Mouse (Mus musculus) right cerebral cortex, postnatal 25 days (tissue): ENCODE results near the gene Tpo.

ENCODE experiments used
- DNase-seq: peaks from one replicate; pipeline ENCODE4 v3.0.0; 2022

The Tpo gene

GRCm38 (mm10) chr12:30008741-30009140 lies 123.7 kb downstream of the Tpo start:
- no peak for DNase-seq

DNA sequence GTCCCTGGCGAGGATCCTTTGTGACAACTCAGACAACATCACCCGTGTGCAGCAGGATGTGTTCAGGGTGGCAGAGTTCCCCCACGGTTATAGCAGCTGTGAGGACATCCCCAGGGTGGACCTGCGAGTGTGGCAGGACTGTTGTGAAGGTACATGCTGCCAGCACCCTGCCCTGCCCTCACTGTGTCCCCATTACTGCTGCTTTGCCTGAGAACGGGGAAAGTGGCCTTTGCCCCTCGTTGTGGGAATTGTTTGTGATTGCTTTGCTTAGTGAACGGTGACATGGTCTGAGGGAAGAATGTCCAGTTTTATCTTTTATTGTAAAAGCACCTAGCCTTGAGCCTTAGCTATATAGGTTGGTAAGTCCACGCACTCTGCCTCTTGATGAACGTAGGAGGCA lies 125.8 kb downstream of the Tpo start:
- DNase-seq = no peak
